Mouse (Mus musculus): ENCODE results near the gene Glg1.

- no peak for TF ChIP-seq CTCF (IDR thresholded peaks at IDR 0.05; ENCODE audit: low read depth)
- no peak for TF ChIP-seq EP300 (IDR thresholded peaks at IDR 0.05; ENCODE audit: low read depth)
These were observed 139.5 kb downstream of the Glg1 start for GRCm38 (mm10) chr8:111119481-111119880.
